In genomic region chrX:113184569-113185229, GRCm38 (mm10) we compare ENCODE assay signal across 8 mouse cellular contexts. TPM values are rescaled to one million over a fixed set of nuclear protein-coding genes. Genes with fewer than 3 reads are reported as not detected.
DNase-seq lines count a peak whose midpoint lies in the region; ATAC-seq and TF ChIP-seq lines count a peak whose summit lies in the region.

No protein-coding gene starts in this region.

- H3K36me3 ChIP-seq in heart, embryonic 15.5 days: no peaks in the 10 kb centered on the region
- no peaks in the 10 kb centered on the region for H3K36me3 ChIP-seq in liver, postnatal 0 days (replicated peaks; ENCODE audit: insufficient read depth, low read length)

- H3K27me3 ChIP-seq in heart, embryonic 15.5 days: no peaks in the 10 kb centered on the region
- H3K27me3 ChIP-seq in liver, postnatal 0 days (ENCODE audit: insufficient read depth, low read length): no peaks in the 10 kb centered on the region

- no peaks in the 10 kb centered on the region for H3K9me3 ChIP-seq in heart, embryonic 15.5 days (replicated peaks)
- H3K9me3 ChIP-seq in liver, postnatal 0 days (ENCODE audit: low read length): no peaks in the 10 kb centered on the region

- no peaks in the 10 kb centered on the region for H3K4me1 ChIP-seq in heart, embryonic 15.5 days (replicated peaks)
- H3K4me1 ChIP-seq in liver, postnatal 0 days (ENCODE audit: insufficient read depth): 0 out of 2 replicates have a peak, but pooled peaks cover 3% of the 10 kb centered on the region

- H3K4me3 ChIP-seq in layer of hippocampus, adult 2 months: peak overlapping the region; percentile 71
- H3K4me3 ChIP-seq in heart, embryonic 15.5 days: peak overlapping the region; percentile 67
- H3K4me3 ChIP-seq in liver, postnatal 0 days (ENCODE audit: low read depth, low read length): peak overlapping the region; percentile 65

- peak overlapping the region; percentile 93 for H3K27ac ChIP-seq in layer of hippocampus, adult 2 months
- H3K27ac ChIP-seq in heart, embryonic 15.5 days: peak overlapping the region; percentile 75
- H3K27ac ChIP-seq in liver, postnatal 0 days (ENCODE audit: low read depth): peak overlapping the region; percentile 64

- no peak for DNase-seq in layer of hippocampus, adult 2 months (ENCODE audit: low spot score in 2 of 2)
- DNase-seq in layer of hippocampus, adult 8-10 months (ENCODE audit: low spot score in 2 of 2): no peak
- DNase-seq in adipocyte (ENCODE audit: low spot score): peak; percentile 10
- DNase-seq in liver, postnatal 0 days: no peak
- DNase-seq in right cerebral cortex, adult 2 months (ENCODE audit: low spot score in 2 of 2): no peak
- no peak for DNase-seq in thymus, adult 18-20 months
- no peak for DNase-seq in gastrocnemius, adult 18-20 months (ENCODE audit: low spot score)

- TF ChIP-seq EP300 in liver, postnatal 0 days (IDR thresholded peaks at IDR 0.05; ENCODE audit: low read depth): no peak

- peak overlapping the region; percentile 46 for H3K4me2 ChIP-seq in heart, embryonic 15.5 days
- peak overlapping the region; percentile 67 for H3K4me2 ChIP-seq in liver, postnatal 0 days (ENCODE audit: low read depth, low read length)

- no peak for TF ChIP-seq CTCF in layer of hippocampus, adult 2 months (conservative IDR thresholded peaks at IDR 0.05)
- no peak for TF ChIP-seq CTCF in liver, postnatal 0 days (IDR thresholded peaks at IDR 0.05; ENCODE audit: low read depth)

- peak overlapping the region; percentile 58 for H3K9ac ChIP-seq in heart, embryonic 15.5 days
- peak overlapping the region; percentile 69 for H3K9ac ChIP-seq in liver, postnatal 0 days (replicated peaks)

- no peak for ATAC-seq in heart, embryonic 15.5 days (replicated peaks; ENCODE audit: insufficient number of reproducible peaks, insufficient read depth, low FRiP score, low read depth)
- ATAC-seq in liver, postnatal 0 days: no peak

- WGBS in heart, embryonic 15.5 days: 11% methylated on average over 17 of the region's 17 CpGs
- WGBS in liver, postnatal 0 days (ENCODE audit: insufficient replicate concordance): 15% methylated on average over 17 of the region's 17 CpGs

RNA-seq across cellular contexts. Expression of gene Chm, which starts 0.6 kb away (rescaled TPM):
- 10 to 100 TPM; 35.8 to 38.0 TPM for total RNA-seq in layer of hippocampus, adult 2 months (2021)
- total RNA-seq in layer of hippocampus, adult 8-10 months (2022): 10 to 100 TPM; 36.5 to 50.9 (median 43.0) TPM
- polyA plus RNA-seq in heart, embryonic 15.5 days (2015; fragmentation: Nextera tagmentation; extraction: Ambion mirVana): 8.3 and 9.0 TPM in 2 replicates
- 3.2 and 3.3 TPM in 2 replicates for polyA plus RNA-seq in liver, postnatal 0 days (2015; fragmentation: Nextera tagmentation; extraction: Ambion mirVana)
- 10 to 100 TPM; 14.2 to 17.9 TPM for total RNA-seq in gastrocnemius, adult 18-20 months (2021)
